Mouse (Mus musculus) CH12.LX (cell line): ENCODE data around the gene Tbrg1. TPM values are rescaled to one million over a fixed set of nuclear protein-coding genes. Genes with fewer than 3 reads are reported as not detected.
A peak's percentile ranks its signal among the peaks of the same experiment; 100 is the strongest.

ENCODE experiments used
- DNase-seq: peaks from one replicate; pipeline ENCODE4 v3.0.0-alpha.2; 2013; ENCODE audit errors: extremely low read depth
- H3K27ac ChIP-seq: 2 replicates; pipeline ENCODE4 v1.5.1; 2012; ENCODE audit warnings: low read depth, mild to moderate bottlenecking, control low read depth, moderate library complexity; ENCODE audit not compliant: insufficient read depth
- H3K27me3 ChIP-seq: replicated peaks from 2 replicates; pipeline ENCODE3; 2012; ENCODE audit warnings: inconsistent platforms
- H3K36me3 ChIP-seq, 2 experiments: replicated peaks in 1 of 2; 2 replicates each; pipeline versions ENCODE3 to v1.6.1; 2012; ENCODE audit warnings: inconsistent platforms in 1 of 2, low read length in 1 of 2, mild to moderate bottlenecking in 1 of 2, mixed read lengths in 1 of 2, moderate library complexity in 1 of 2; ENCODE audit not compliant: control insufficient read depth in 1 of 2, insufficient read depth in 1 of 2
- H3K4me1 ChIP-seq, 2 experiments: 2 replicates each; pipeline ENCODE4 v1.6.1; 2012; ENCODE audit warnings: inconsistent platforms in 1 of 2, moderate library complexity in 1 of 2; ENCODE audit not compliant: insufficient read depth in 2 of 2, control insufficient read depth in 1 of 2
- H3K4me2 ChIP-seq: 2 replicates; pipeline ENCODE4 v1.6.1; 2012; ENCODE audit warnings: low read depth, mild to moderate bottlenecking, control low read depth; ENCODE audit not compliant: poor library complexity, insufficient read depth, severe bottlenecking
- H3K4me3 ChIP-seq, 3 experiments: fragments of 150-350 bp in 1 of 3; sonication (generic) in 1 of 3; replicated peaks in 1 of 3; 2 replicates each; pipeline versions ENCODE3 to v1.5.1; 2011 to 2012; ENCODE audit warnings: low read depth in 2 of 3, low read length in 2 of 3, mild to moderate bottlenecking in 2 of 3, moderate library complexity in 2 of 3, control low read depth in 1 of 3, improper control_type of control experiment in 1 of 3, inconsistent platforms in 1 of 3, mixed read lengths in 1 of 3; ENCODE audit not compliant: poor library complexity in 1 of 3
- H3K79me2 ChIP-seq: replicated peaks from 2 replicates; pipeline ENCODE4 v1.6.1; 2012; ENCODE audit warnings: mild to moderate bottlenecking, moderate library complexity; ENCODE audit not compliant: control insufficient read depth, poor library complexity, insufficient read depth, severe bottlenecking; ENCODE audit errors: extremely low read depth
- H3K9ac ChIP-seq: 2 replicates; pipeline ENCODE4 v1.6.1; 2012; ENCODE audit warnings: low read depth, mild to moderate bottlenecking, control low read depth, moderate library complexity; ENCODE audit not compliant: insufficient read depth
- H3K9me3 ChIP-seq: replicated peaks from 2 replicates; pipeline ENCODE3; 2012; ENCODE audit warnings: low read length, inconsistent platforms, mixed read lengths
- CHD1 ChIP-seq: IDR thresholded peaks from 2 replicates; pipeline ENCODE4 v1.6.1; 2012; ENCODE audit warnings: low read depth, low read length, improper control_type of control experiment, inconsistent platforms
- CHD2 ChIP-seq: IDR thresholded peaks from 2 replicates; pipeline ENCODE4 v1.6.1; 2011; ENCODE audit warnings: low read length, improper control_type of control experiment
- CTCF ChIP-seq, 2 experiments: IDR thresholded peaks in 1 of 2; conservative IDR thresholded peaks in 1 of 2; 2 replicates each; pipeline ENCODE4 v1.5.1; 2011 to 2012; ENCODE audit warnings: low read depth in 2 of 2, low read length in 2 of 2, improper control_type of control experiment in 1 of 2, inconsistent platforms in 1 of 2, mild to moderate bottlenecking in 1 of 2, moderate library complexity in 1 of 2
- EP300 ChIP-seq: IDR thresholded peaks from 2 replicates; pipeline ENCODE4 v1.6.1; 2011; ENCODE audit warnings: low read length, improper control_type of control experiment
- ETS1 ChIP-seq: conservative IDR thresholded peaks from 2 replicates; pipeline ENCODE4 v1.6.1; 2012; ENCODE audit warnings: low read depth, mild to moderate bottlenecking, inconsistent platforms, low read length, improper control_type of control experiment, moderate library complexity
- IRF4 ChIP-seq: IDR thresholded peaks from 2 replicates; pipeline ENCODE4 v1.6.1; 2014; ENCODE audit warnings: low read depth, mild to moderate bottlenecking, inconsistent platforms, low read length, improper control_type of control experiment
- JUND ChIP-seq: conservative IDR thresholded peaks from 2 replicates; pipeline ENCODE4 v1.6.1; 2011; ENCODE audit warnings: low read depth, low read length, improper control_type of control experiment
- MAFK ChIP-seq: IDR thresholded peaks from 2 replicates; pipeline ENCODE4 v1.6.1; 2011; ENCODE audit warnings: low read length, improper control_type of control experiment; ENCODE audit not compliant: insufficient replicate concordance
- MAZ ChIP-seq: IDR thresholded peaks from 2 replicates; pipeline ENCODE4 v1.6.1; 2012; ENCODE audit warnings: low read depth, mild to moderate bottlenecking, inconsistent platforms, low read length, improper control_type of control experiment, moderate library complexity
- MYC ChIP-seq: IDR thresholded peaks from 2 replicates; pipeline ENCODE4 v1.6.1; 2011; ENCODE audit warnings: low read depth, mild to moderate bottlenecking, improper control_type of control experiment, low read length
- NRF1 ChIP-seq: IDR thresholded peaks from 2 replicates; pipeline ENCODE4 v1.6.1; 2014; ENCODE audit warnings: low read depth, mild to moderate bottlenecking, inconsistent platforms, low read length, improper control_type of control experiment, moderate library complexity
- POLR2A ChIP-seq: IDR thresholded peaks from 2 replicates; pipeline ENCODE4 v1.6.1; 2011; ENCODE audit warnings: low read depth, mild to moderate bottlenecking, improper control_type of control experiment, low read length
- RAD21 ChIP-seq: IDR thresholded peaks from 2 replicates; pipeline ENCODE4 v1.6.1; 2011; ENCODE audit warnings: low read depth, mild to moderate bottlenecking, low read length, improper control_type of control experiment, moderate library complexity
- SIN3A ChIP-seq: IDR thresholded peaks from 2 replicates; pipeline ENCODE4 v1.6.1; 2012; ENCODE audit warnings: low read length, improper control_type of control experiment, inconsistent platforms
- TBP ChIP-seq: conservative IDR thresholded peaks from 2 replicates; pipeline ENCODE4 v1.6.1; 2011; ENCODE audit warnings: low read depth, low read length, improper control_type of control experiment
- TCF12 ChIP-seq: IDR thresholded peaks from 2 replicates; pipeline ENCODE4 v1.6.1; 2014; ENCODE audit warnings: low read depth, mild to moderate bottlenecking, inconsistent platforms, low read length, improper control_type of control experiment
- ZC3H11A ChIP-seq: IDR thresholded peaks from 2 replicates; pipeline ENCODE4 v1.6.1; 2012; ENCODE audit warnings: low read depth, mild to moderate bottlenecking, inconsistent platforms, low read length, improper control_type of control experiment
- ZMIZ1 ChIP-seq: IDR thresholded peaks from 2 replicates; pipeline ENCODE4 v1.6.1; 2012; ENCODE audit warnings: low read depth, mild to moderate bottlenecking, inconsistent platforms, low read length, improper control_type of control experiment
- ZNF384 ChIP-seq: IDR thresholded peaks from 2 replicates; pipeline ENCODE4 v1.6.1; 2012; ENCODE audit warnings: low read depth, low read length, improper control_type of control experiment, inconsistent platforms
- dilution Hi-C: fragments of 300-500 bp; cut with MboI; formaldehyde crosslinking; loops from 2 replicates; pipeline ENCODE4 v1.14.3; 2020; ENCODE audit warnings: low sequenced_read_pairs; ENCODE audit not compliant: extremely low pct_unique_long_range_greater_than_20kb, extremely low pct_ligation_motif_present
- in situ Hi-C: fragments of 300-500 bp; cut with MboI; formaldehyde crosslinking; loops from 3 replicates; pipeline ENCODE4 v1.14.3; 2019; ENCODE audit warnings: low sequenced_read_pairs, low pct_ligation_motif_present, low pct_unique_long_range_greater_than_20kb, mixed read lengths
- polyA plus RNA-seq: library from polyadenylated mRNA; unstranded; fragments of >175 nt; gene quantifications from 2 replicates; pipeline ENCODE4 v1.2.1, GENCODE M21; 2012; ENCODE audit warnings: low read depth; ENCODE audit not compliant: insufficient read length
- total RNA-seq, 2 experiments: library from RNA; depleted of rRNA; stranded (reverse); fragments of 300-350 nt in 1 of 2; fragments of >200 nt in 1 of 2; gene quantifications; 2 replicates each; pipeline ENCODE4 v1.2.3; 2012 to 2014

Gene Tbrg1
- total and polyA plus RNA-seq, 3 experiments = 97.4 to 115 (median 103) TPM

DNA sequence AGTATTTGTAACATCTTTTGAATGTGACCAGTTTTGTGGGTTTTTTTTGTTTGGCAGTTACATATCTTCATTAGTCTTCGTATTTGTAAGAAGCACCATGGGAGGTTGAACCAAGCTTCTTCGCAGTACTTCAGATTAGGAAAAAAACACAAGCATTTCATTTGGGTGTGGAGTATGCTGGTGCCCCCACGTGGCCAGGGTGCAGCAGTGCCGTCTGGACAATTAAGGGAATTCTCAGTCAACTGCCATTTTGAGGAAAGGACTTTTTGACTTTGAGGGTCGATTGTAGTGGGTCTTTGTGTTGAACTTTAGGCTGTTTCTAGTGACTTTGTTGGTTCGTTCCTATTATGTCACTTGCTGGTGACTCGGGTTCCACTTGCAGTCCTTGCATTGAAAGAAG, 20.8 kb downstream of the Tbrg1 start (continued):
- TF ChIP-seq JUND (no peak), ZC3H11A (peak; percentile 26; the same call in 1 of the 2 replicates), RAD21 (peak; percentile 87), ETS1 (no peak), ZMIZ1 (no peak), IRF4 (no peak; the same call in 1 of the 2 replicates), CTCF (conservative IDR thresholded peaks at IDR 0.05 in 1 of 2, IDR thresholded peaks at IDR 0.05 in 1 of 2; ENCODE audit: low read depth in 2 of 2, low read length in 2 of 2) (peak; percentile 62 to 88; a peak in 3 of 4 replicates), EP300 (no peak), CHD1 (no peak), POLR2A (no peak)
- TF ChIP-seq, all 38 proteins: peak for 6

DNA sequence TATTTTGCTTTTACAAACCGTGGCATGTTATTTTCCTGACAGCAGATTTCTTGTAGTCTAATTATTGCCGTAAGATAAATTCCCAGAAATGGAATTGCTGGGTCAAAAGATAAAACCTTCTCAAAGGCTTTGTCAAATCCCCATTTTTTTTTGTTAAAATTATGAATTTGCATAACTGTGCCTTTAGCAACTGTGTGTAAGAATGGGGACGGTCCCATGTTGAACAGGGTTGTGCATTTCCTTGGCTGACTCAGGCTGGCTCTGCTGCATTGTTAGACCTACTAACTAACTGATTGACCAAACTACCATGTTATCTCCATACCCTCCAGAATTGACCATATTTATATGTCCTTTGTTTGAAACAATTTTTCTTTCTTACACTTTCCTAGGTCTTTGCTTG, 22.8 kb downstream of the Tbrg1 start:
- H3K79me2 ChIP-seq = no peaks in the 10 kb centered on the region

DNA sequence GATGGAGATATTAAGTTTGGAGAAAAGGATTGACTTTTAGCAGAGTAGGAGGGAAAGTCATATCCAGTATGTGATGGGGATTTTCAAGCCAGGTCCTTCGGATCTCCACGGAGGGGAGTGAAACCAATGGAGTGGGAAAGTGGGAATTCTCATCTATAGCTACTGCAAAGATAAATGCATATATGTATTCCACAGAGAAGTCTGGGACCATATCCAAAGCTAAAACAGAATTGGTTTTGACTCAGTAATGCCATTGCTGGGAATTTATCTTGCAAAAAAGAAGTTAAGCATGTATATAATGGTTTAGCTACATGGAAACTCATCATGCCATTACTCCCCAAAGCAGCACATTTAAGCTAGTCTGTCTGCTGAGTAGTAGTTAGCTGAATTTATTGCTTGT, 24.8 kb downstream of the Tbrg1 start:
- Histone ChIP-seq H3K36me3 (peaks cover 0 to 19% of the 10 kb centered on the region in 2 experiments), H3K4me2 (no peak overlapping the region), H3K9me3 (no peaks in the 10 kb centered on the region), H3K9ac (no peak overlapping the region), H3K4me3 (no peak overlapping the region), H3K27me3 (no peaks in the 10 kb centered on the region), H3K4me1 (peaks cover 0 to 48% of the 10 kb centered on the region in 2 experiments; a peak in 3 of 4 replicates), H3K27ac (no peak overlapping the region), H3K79me2 (no peaks in the 10 kb centered on the region)
- in situ Hi-C loops = no loop called here
- no peak for DNase-seq
- dilution Hi-C loops = no loop called here
- TF ChIP-seq JUND = no peak
- no peak for TF ChIP-seq MAFK
- TF ChIP-seq SIN3A = no peak
- no peak for TF ChIP-seq EP300
- TF ChIP-seq TBP = no peak
- TF ChIP-seq ZNF384 = no peak
- TF ChIP-seq TCF12 = no peak
- no peak for TF ChIP-seq NRF1
- TF ChIP-seq MAZ = no peak
- TF ChIP-seq CHD2 = no peak
- TF ChIP-seq MYC = no peak

More for the DNA sequence above, 22.8 kb downstream of the Tbrg1 start:
- no peak overlapping the region for H3K9ac ChIP-seq
- H3K9me3 ChIP-seq = no peaks in the 10 kb centered on the region
- peaks cover 0 to 48% of the 10 kb centered on the region in 2 experiments; a peak in 3 of 4 replicates for H3K4me1 ChIP-seq
- DNase-seq = peak; percentile 61
- no peak overlapping the region for H3K4me3 ChIP-seq
- TF ChIP-seq EP300 (0 out of 2 replicates have a peak, but pooled peaks have one; percentile 43), ZNF384 (peak; percentile 85), SIN3A (no peak)
- peaks cover 0 to 16% of the 10 kb centered on the region in 2 experiments for H3K36me3 ChIP-seq
- in situ Hi-C loops = no loop called here
- no peaks in the 10 kb centered on the region for H3K27me3 ChIP-seq
- dilution Hi-C loops = no loop called here
- H3K27ac ChIP-seq = no peak overlapping the region
- no peak overlapping the region; the same call in 1 of the 2 replicates for H3K4me2 ChIP-seq
